8 mouse cellular contexts compared by ENCODE assay signal in genomic region chr9:66945161-66945560, GRCm38 (mm10). TPM values are rescaled to one million over a fixed set of nuclear protein-coding genes. Genes with fewer than 3 reads are reported as not detected.
A peak's percentile ranks its signal among the peaks of the same experiment; 100 is the strongest.
DNase-seq lines count a peak whose midpoint lies in the region; ATAC-seq and TF ChIP-seq lines count a peak whose summit lies in the region.

No protein-coding gene starts in this region.

- H3K9ac ChIP-seq in ES-Bruce4 (ENCODE audit: low read depth, poor library complexity, severe bottlenecking): peak overlapping the region; percentile 82
- H3K9ac ChIP-seq in heart, embryonic 15.5 days: peak overlapping the region; percentile 75

- H3K36me3 ChIP-seq in ES-Bruce4 (ENCODE audit: control insufficient read depth, insufficient read depth, low read length, poor library complexity, severe bottlenecking) (peaks cover 20% of the 10 kb centered on the region), macrophage (ENCODE audit: inconsistent target) (peaks cover 11% of the 10 kb centered on the region; the same call in 1 of the 2 replicates)
- peaks cover 11% of the 10 kb centered on the region; the same call in 1 of the 2 replicates for H3K36me3 ChIP-seq in heart, embryonic 15.5 days

- H3K9me3 ChIP-seq in ES-Bruce4 (replicated peaks; ENCODE audit: control insufficient read depth, insufficient read depth, low read length, poor library complexity, severe bottlenecking): no peaks in the 10 kb centered on the region
- no peaks in the 10 kb centered on the region for H3K9me3 ChIP-seq in heart, embryonic 15.5 days (replicated peaks)

- no peak for ATAC-seq in heart, embryonic 15.5 days (replicated peaks; ENCODE audit: insufficient number of reproducible peaks, insufficient read depth, low FRiP score, low read depth)
- no peak for ATAC-seq in erythroid progenitor cell, adult 5-6 weeks (replicated peaks; ENCODE audit: low FRiP score, poor library complexity, severe bottlenecking)

- TF ChIP-seq POLR2A in ES-Bruce4 (IDR thresholded peaks at IDR 0.05; ENCODE audit: insufficient read depth, low read length): no peak

- no peak for TF ChIP-seq EP300 in ES-Bruce4 (IDR thresholded peaks at IDR 0.05; ENCODE audit: insufficient read depth, low read depth, low read length)

- peak overlapping the region; percentile 91 for H3K4me2 ChIP-seq in heart, embryonic 15.5 days

- peaks cover 20% of the 10 kb centered on the region for H3K79me2 ChIP-seq in macrophage (ENCODE audit: inconsistent target)

- H3K4me1 ChIP-seq in ES-Bruce4 (ENCODE audit: control insufficient read depth, insufficient read depth, low read length): no peaks in the 10 kb centered on the region
- H3K4me1 ChIP-seq in heart, embryonic 15.5 days (replicated peaks): peaks cover 10% of the 10 kb centered on the region

- no peaks in the 10 kb centered on the region for H3K27me3 ChIP-seq in ES-Bruce4 (ENCODE audit: control insufficient read depth, insufficient read depth, low read length, poor library complexity, severe bottlenecking)
- H3K27me3 ChIP-seq in heart, embryonic 15.5 days: no peaks in the 10 kb centered on the region

- TF ChIP-seq CTCF in ES-Bruce4 (IDR thresholded peaks at IDR 0.05; ENCODE audit: low read depth, low read length): no peak

- 18% methylated on average over 4 of the region's 4 CpGs for WGBS in heart, embryonic 15.5 days
- WGBS in macrophage (ENCODE audit: missing documents): 12% methylated on average over 4 of the region's 4 CpGs

- H3K27ac ChIP-seq in ES-Bruce4 (ENCODE audit: insufficient read depth, low read length) (peak overlapping the region; percentile 74), macrophage (peak overlapping the region; percentile 77)
- H3K27ac ChIP-seq in heart, embryonic 15.5 days: peak overlapping the region; percentile 92

- intact Hi-C loops in heart, postnatal 14 days (cut with DNase I): no loop called here

- DNase-seq in heart, adult 8-10 months (ENCODE audit: low spot score): peak; percentile 2
- no peak for DNase-seq in heart, postnatal 14 days
- DNase-seq in kidney, postnatal 14 days: no peak
- no peak for DNase-seq in left cerebral cortex, adult 8-10 months (ENCODE audit: low spot score in 2 of 2)

- H3K4me3 ChIP-seq in ES-Bruce4 (ENCODE audit: low read depth, low read length): peak overlapping the region; percentile 88
- H3K4me3 ChIP-seq in heart, embryonic 15.5 days: peak overlapping the region; percentile 70
- H3K4me3 ChIP-seq in macrophage (ENCODE audit: inconsistent target): peak overlapping the region; percentile 83

RNA-seq across cellular contexts. Expression of gene Rps27l, which starts 0.7 kb away (rescaled TPM):
- 100 to 1,000 TPM; 151 to 173 (median 164) TPM for total RNA-seq in heart, adult 8-10 months (2022)
- total RNA-seq in heart, postnatal 14 days (2021): 100 to 1,000 TPM; 179 to 198 TPM
- polyA plus RNA-seq in ES-Bruce4 (2011; ENCODE audit: insufficient read depth, insufficient read length, low read depth, missing spikeins) (880 and 921 TPM in 2 replicates), macrophage (2018) (167 to 496 TPM (median 309 TPM) in 3 replicates)
- 404 and 516 TPM in 2 replicates for polyA plus RNA-seq in heart, embryonic 15.5 days (2015; fragmentation: Nextera tagmentation; extraction: Ambion mirVana)
- total RNA-seq in macrophage (2018; cell fraction: chromatin; rRNA removed): 10 to 100 TPM in 11 of 26 experiments, 1 to 10 TPM in 15; 2.9 to 55.4 (median 8.2) TPM
- total RNA-seq in macrophage (2018; cell fraction: cytosol; rRNA removed): 100 to 1,000 TPM; 179 to 384 (median 241) TPM
- total RNA-seq in macrophage (2018; cell fraction: nucleus; rRNA removed): 10 to 100 TPM; 10.3 to 61.2 (median 24.7) TPM
- 98.9 and 165 TPM in 2 replicates for total RNA-seq in erythroid progenitor cell, adult 5-6 weeks (2015; ENCODE audit: low replicate concordance)
- total RNA-seq in erythroid progenitor cell, adult 5-6 weeks (2017; ENCODE audit: low replicate concordance): 37.9 and 53.8 TPM in 2 replicates
- 10 to 100 TPM; 32.7 to 44.1 (median 37.2) TPM for total RNA-seq in left cerebral cortex, adult 8-10 months (2022)

RNA-seq across cellular contexts. Expression of gene Rab8b, which starts 25.7 kb away (rescaled TPM):
- total RNA-seq in heart, adult 8-10 months (2022): 1 to 10 TPM; 7.7 to 9.2 (median 8.2) TPM
- 10 to 100 TPM; 12.7 to 13.5 TPM for total RNA-seq in heart, postnatal 14 days (2021)
- polyA plus RNA-seq in ES-Bruce4 (2011; ENCODE audit: insufficient read depth, insufficient read length, low read depth, missing spikeins) (10.8 and 11.2 TPM in 2 replicates), macrophage (2018) (189 to 289 TPM (median 212 TPM) in 3 replicates)
- 14.3 and 18.5 TPM in 2 replicates for polyA plus RNA-seq in heart, embryonic 15.5 days (2015; fragmentation: Nextera tagmentation; extraction: Ambion mirVana)
- total RNA-seq in macrophage (2018; cell fraction: chromatin; rRNA removed): 100 to 1,000 TPM in 24 of 26 experiments, 10 to 100 TPM in 2; 75.0 to 334 (median 129) TPM
- 100 to 1,000 TPM; 225 to 568 (median 292) TPM for total RNA-seq in macrophage (2018; cell fraction: cytosol; rRNA removed)
- total RNA-seq in macrophage (2018; cell fraction: nucleus; rRNA removed): 100 to 1,000 TPM; 152 to 371 (median 210) TPM
- total RNA-seq in erythroid progenitor cell, adult 5-6 weeks (2015; ENCODE audit: low replicate concordance): 98.7 and 104 TPM in 2 replicates
- 113 and 121 TPM in 2 replicates for total RNA-seq in erythroid progenitor cell, adult 5-6 weeks (2017; ENCODE audit: low replicate concordance)
- 10 to 100 TPM; 29.6 to 31.7 (median 30.3) TPM for total RNA-seq in left cerebral cortex, adult 8-10 months (2022)

RNA-seq across cellular contexts. Expression of gene Lactb, which starts 30.1 kb away (rescaled TPM):
- total RNA-seq in heart, adult 8-10 months (2022): 10 to 100 TPM; 22.8 to 26.6 (median 23.5) TPM
- total RNA-seq in heart, postnatal 14 days (2021): 10 to 100 TPM; 22.6 to 23.8 TPM
- polyA plus RNA-seq in ES-Bruce4 (2011; ENCODE audit: insufficient read depth, insufficient read length, low read depth, missing spikeins) (11.8 and 12.2 TPM in 2 replicates), macrophage (2018) (31.0 to 53.6 TPM (median 37.0 TPM) in 3 replicates)
- polyA plus RNA-seq in heart, embryonic 15.5 days (2015; fragmentation: Nextera tagmentation; extraction: Ambion mirVana): 5.6 and 6.0 TPM in 2 replicates
- 10 to 100 TPM in 22 of 26 experiments, 1 to 10 TPM in 4; 5.1 to 25.3 (median 17.4) TPM for total RNA-seq in macrophage (2018; cell fraction: chromatin; rRNA removed)
- total RNA-seq in macrophage (2018; cell fraction: cytosol; rRNA removed): 10 to 100 TPM; 23.5 to 37.4 (median 31.0) TPM
- 10 to 100 TPM in 25 of 26 experiments, 1 to 10 TPM in 1; 8.6 to 32.0 (median 20.4) TPM for total RNA-seq in macrophage (2018; cell fraction: nucleus; rRNA removed)
- 8.8 and 18.7 TPM in 2 replicates for total RNA-seq in erythroid progenitor cell, adult 5-6 weeks (2015; ENCODE audit: low replicate concordance)
- total RNA-seq in erythroid progenitor cell, adult 5-6 weeks (2017; ENCODE audit: low replicate concordance): 7.7 and 12.5 TPM in 2 replicates
- 10 to 100 TPM; 16.8 to 18.9 (median 18.3) TPM for total RNA-seq in left cerebral cortex, adult 8-10 months (2022)
